Mouse (Mus musculus) MEL (cell line): ENCODE data around the gene Scamp5.

ENCODE experiments used
- CTCF ChIP-seq, 3 experiments: IDR thresholded peaks in 2 of 3; conservative IDR thresholded peaks in 1 of 3; 2 replicates each; pipeline ENCODE4 v1.5.1; 2011 to 2012; ENCODE audit warnings: low read length in 3 of 3, low read depth in 2 of 3, mild to moderate bottlenecking in 2 of 3, improper control_type of control experiment in 1 of 3, inconsistent platforms in 1 of 3, mixed read lengths in 1 of 3, moderate library complexity in 1 of 3; ENCODE audit not compliant: control insufficient read depth in 1 of 3, insufficient read depth in 1 of 3, poor library complexity in 1 of 3, severe bottlenecking in 1 of 3
- EP300 ChIP-seq, 2 experiments: IDR thresholded peaks; 2 replicates each; pipeline ENCODE4 v1.6.1; 2011; ENCODE audit warnings: improper control_type of control experiment in 2 of 2, low read length in 2 of 2, low read depth in 1 of 2, mild to moderate bottlenecking in 1 of 2
- ETS1 ChIP-seq: IDR thresholded peaks from 2 replicates; pipeline ENCODE4 v1.6.1; 2012; ENCODE audit warnings: low read depth, mild to moderate bottlenecking, inconsistent platforms, low read length, improper control_type of control experiment, moderate library complexity
- POLR2AphosphoS5 ChIP-seq: IDR thresholded peaks from 2 replicates; pipeline ENCODE4 v1.6.1; 2012; ENCODE audit warnings: low read depth, borderline replicate concordance, mild to moderate bottlenecking, inconsistent platforms, low read length, moderate library complexity, mixed read lengths
- SIN3A ChIP-seq: IDR thresholded peaks from 2 replicates; pipeline ENCODE4 v1.6.1; 2012; ENCODE audit warnings: low read length, improper control_type of control experiment, inconsistent platforms
- TAL1 ChIP-seq: IDR thresholded peaks from 2 replicates; pipeline ENCODE4 v1.6.1; 2012; ENCODE audit warnings: mild to moderate bottlenecking, inconsistent platforms, low read length, moderate library complexity, mixed read lengths
- TCF12 ChIP-seq: IDR thresholded peaks from 2 replicates; pipeline ENCODE4 v1.6.1; 2014; ENCODE audit warnings: low read depth, mild to moderate bottlenecking, inconsistent platforms, low read length, improper control_type of control experiment, moderate library complexity
- UBTF ChIP-seq: IDR thresholded peaks from 2 replicates; pipeline ENCODE4 v1.6.1; 2012; ENCODE audit warnings: low read depth, mild to moderate bottlenecking, inconsistent platforms, low read length, improper control_type of control experiment, moderate library complexity, borderline replicate concordance; ENCODE audit not compliant: insufficient read depth
- USF1 ChIP-seq: IDR thresholded peaks from 2 replicates; pipeline ENCODE4 v1.6.1; 2014; ENCODE audit warnings: low read depth, mild to moderate bottlenecking, inconsistent platforms, low read length, improper control_type of control experiment, moderate library complexity
- USF2 ChIP-seq, 2 experiments: IDR thresholded peaks; 2 replicates each; pipeline ENCODE4 v1.6.1; 2011 to 2012; ENCODE audit warnings: improper control_type of control experiment in 2 of 2, low read length in 2 of 2, borderline replicate concordance in 1 of 2, inconsistent platforms in 1 of 2, low read depth in 1 of 2, mild to moderate bottlenecking in 1 of 2; ENCODE audit not compliant: insufficient read depth in 1 of 2

GRCm38 (mm10) chr9:57497236-57497635, 29.4 kb upstream of the Scamp5 start:
- no peak for TF ChIP-seq SIN3A
- TF ChIP-seq EP300 (IDR thresholded peaks at IDR 0.05; ENCODE audit: low read depth in 1 of 2, low read length in 2 of 2): no peak
- no peak for TF ChIP-seq USF2 (IDR thresholded peaks at IDR 0.05; ENCODE audit: borderline replicate concordance in 1 of 2, insufficient read depth in 1 of 2, low read depth in 1 of 2, low read length in 2 of 2)
- TF ChIP-seq TCF12: no peak
- TF ChIP-seq POLR2AphosphoS5: no peak
- no peak for TF ChIP-seq UBTF
- TF ChIP-seq CTCF (IDR thresholded peaks at IDR 0.05 in 2 of 3, conservative IDR thresholded peaks at IDR 0.05 in 1 of 3; ENCODE audit: control insufficient read depth in 1 of 3, insufficient read depth in 1 of 3, low read depth in 2 of 3, low read length in 3 of 3, poor library complexity in 1 of 3, severe bottlenecking in 1 of 3): no peak
- no peak for TF ChIP-seq ETS1
- no peak for TF ChIP-seq TAL1
- no peak for TF ChIP-seq USF1
